Mouse (Mus musculus): Measurements from ENCODE around the gene Snx3.

Gene Snx3

DNA sequence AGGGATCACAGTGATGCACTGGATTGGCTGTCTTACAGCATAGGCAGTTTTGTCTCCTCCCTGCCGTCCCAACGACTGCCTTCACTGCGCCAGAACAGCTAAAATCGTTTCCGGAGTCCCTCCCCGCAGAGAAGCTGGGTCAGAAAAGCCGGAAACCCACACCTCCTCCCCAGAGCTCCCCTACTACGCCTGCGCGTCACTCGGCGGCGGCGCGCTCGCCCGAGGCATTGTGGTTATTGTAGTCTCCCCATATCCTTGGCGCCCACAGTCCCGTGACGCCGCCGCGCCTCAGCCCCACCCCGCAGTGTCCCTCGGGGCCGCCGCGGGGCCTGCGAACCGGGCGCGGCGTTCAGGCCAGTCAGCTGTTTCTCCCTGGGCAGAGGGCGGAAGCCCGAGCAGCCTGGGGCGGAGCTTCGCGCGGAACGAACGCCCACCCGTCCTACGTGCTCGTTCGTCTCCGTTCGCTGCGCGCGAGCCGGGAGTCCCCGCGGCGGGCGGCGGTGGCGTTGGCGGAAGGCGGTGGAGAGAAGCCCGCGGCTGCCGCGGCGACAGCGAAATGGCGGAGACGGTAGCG lies at the start of gene Snx3:
Snx3 (plus strand) TSS at position 256 of the 574 bp plus-strand sequence.
- DNase-seq (ENCODE audit: low read depth, low spot score), result peak; percentile 95

DNA sequence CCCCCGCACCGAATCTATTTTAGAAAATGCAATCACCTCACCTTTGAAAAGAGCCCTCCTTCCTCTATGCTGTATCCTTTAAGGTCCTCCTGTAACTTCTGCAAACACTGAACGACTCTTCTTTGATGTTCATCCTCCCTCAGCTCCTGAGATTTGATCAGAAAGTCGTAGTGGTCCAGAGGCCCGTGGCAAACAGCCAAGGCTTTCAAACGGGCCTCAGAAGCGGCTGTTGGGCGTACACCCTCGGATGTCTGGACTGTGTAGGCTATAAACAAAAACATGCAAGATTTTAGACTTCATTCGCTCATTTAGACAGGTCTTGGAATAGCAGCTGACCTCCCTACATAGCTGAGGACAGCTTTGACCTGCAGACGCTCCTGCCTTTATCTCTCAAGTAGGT lies 47.6 kb upstream of the Snx3 start:
- no peak for DNase-seq (ENCODE audit: low read depth, low spot score)

DNA sequence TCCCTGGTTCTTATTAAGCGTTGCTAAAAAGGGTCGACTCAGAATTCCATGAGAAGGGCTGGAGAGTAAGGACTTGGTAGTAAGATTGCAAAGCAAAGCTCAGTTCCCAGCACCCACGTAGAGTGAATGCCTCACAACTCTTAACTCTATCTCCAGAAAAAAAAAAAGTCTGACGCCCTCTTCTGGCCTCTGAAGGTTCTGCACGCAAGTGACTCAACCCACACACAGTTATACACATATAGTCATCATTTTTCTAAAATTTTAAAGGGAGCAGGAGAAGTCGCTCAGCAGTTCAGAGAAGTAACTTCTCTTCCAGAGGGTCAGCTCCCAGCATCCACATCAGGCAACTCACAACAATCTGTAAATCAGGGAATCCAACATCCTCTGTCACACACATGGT lies 47.1 kb upstream of the Snx3 start:
- DNase-seq (ENCODE audit: low read depth, low spot score), result no peak

DNA sequence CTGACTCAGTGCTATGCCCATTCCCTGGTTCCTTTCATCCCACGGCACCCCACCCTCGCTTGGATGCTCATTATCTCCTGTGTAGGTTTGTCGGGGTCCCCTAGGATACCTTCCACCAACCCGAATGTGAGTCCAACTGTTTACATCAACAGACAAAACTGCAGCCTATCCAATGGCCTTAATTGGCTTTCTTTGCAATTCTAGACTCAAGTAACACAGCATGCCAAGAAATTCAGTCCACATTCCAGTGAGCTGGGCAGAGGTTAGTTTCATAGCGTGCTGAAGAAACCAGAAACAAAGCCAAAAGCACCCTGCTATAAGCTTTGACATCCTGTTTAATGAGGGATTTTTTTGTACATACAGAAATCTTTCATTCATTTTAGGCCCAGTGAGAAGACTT lies 45.8 kb upstream of the Snx3 start:
- no peak for DNase-seq (ENCODE audit: low read depth, low spot score)

DNA sequence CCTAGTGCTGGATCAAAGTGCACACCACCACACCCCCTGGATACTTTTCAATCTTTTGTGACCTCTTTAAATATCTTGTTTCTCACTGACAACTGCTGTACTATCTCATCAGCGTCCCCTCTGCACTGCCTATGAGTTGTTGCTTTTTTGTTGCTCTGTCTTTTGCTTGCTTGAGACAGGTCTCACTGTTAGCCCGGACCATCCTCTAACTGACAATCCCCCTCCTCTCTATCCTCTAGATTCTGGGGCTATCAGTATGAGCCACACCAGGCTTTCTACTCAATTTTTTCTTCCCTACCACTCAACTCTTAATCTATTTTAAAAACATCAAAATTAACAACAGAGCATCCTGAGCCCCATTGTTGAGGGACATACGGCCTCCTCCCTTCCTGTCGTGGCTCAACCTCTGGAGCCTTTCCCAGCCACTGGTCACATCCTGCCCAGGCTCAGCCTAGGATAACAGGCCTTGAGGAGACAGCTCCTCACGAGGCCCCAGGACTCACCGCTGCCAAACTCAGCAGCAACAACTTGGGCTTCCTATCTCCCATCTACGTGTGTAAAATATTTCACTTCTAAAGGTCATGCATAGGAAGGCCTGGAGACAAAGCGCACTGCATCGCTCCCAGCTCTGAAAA lies 44.2 kb upstream of the Snx3 start:
- no peak for DNase-seq (ENCODE audit: low read depth, low spot score)

DNA sequence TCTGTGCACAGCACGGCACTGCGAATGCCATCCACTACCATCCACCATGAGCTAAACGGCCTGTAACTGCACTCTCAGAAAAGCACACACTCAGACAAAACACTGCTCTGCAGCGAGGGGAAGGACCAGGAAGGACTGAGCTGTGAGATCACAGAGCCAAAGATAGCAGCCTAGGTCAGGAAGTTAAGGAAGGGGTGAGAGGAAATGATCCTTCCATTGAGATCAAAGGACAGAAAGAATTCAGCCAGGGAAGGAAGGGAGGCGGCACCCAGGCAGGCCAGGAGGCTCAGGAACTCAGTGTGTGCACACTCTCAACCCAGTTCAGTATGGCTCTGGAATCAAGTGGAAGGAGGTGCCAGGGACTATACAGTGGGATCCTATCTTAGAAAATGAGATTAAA lies 37.6 kb upstream of the Snx3 start:
- DNase-seq (ENCODE audit: low read depth, low spot score), result no peak

DNA sequence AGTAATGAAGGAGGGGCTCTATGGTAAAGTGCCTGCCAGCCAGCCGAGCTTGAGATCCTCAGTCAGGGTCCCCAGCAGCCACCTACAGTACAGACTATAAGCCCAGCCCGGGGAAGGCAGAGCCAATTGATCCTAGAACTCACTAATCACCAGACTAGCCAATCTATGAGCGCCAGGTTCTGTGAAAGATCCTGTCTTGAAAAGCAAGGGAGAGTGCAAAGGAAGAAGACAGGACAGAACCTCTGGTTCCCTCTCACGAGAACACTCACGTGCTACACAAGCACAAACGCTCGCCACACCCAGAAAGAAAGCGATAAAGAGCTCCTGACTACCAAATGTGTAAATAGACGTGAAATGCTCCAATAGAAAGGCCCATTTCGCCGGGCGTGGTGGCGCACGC lies 37.0 kb upstream of the Snx3 start:
- DNase-seq (ENCODE audit: low read depth, low spot score), result no peak

DNA sequence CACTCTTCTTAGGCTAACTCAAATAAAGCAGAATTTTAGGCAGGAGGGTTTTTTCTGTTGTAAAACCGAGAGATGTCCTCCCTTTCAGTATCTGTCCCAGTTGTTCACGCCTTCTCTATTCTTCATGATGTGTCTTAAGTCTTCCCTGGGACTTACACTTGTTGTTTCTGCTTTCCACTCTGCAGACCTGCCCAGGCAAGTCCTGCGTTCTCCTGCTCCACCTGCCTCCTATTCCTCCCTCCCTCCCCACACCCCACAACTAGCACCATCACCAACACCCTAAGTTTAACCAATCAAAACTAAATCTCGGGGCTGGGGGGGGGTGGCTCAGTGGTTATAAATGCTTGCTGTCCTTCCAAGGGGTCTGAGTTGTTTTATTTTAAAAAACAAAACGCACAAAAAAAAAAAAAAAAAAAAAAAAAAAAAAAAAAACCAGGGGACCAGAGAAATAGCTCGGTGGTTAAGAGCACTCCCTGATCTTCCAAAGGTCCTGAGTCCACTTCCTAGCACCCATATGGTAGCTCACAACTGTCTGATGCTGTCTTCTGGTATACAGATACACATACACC lies 26.8 kb upstream of the Snx3 start:
- DNase-seq (ENCODE audit: low read depth, low spot score), result no peak

DNA sequence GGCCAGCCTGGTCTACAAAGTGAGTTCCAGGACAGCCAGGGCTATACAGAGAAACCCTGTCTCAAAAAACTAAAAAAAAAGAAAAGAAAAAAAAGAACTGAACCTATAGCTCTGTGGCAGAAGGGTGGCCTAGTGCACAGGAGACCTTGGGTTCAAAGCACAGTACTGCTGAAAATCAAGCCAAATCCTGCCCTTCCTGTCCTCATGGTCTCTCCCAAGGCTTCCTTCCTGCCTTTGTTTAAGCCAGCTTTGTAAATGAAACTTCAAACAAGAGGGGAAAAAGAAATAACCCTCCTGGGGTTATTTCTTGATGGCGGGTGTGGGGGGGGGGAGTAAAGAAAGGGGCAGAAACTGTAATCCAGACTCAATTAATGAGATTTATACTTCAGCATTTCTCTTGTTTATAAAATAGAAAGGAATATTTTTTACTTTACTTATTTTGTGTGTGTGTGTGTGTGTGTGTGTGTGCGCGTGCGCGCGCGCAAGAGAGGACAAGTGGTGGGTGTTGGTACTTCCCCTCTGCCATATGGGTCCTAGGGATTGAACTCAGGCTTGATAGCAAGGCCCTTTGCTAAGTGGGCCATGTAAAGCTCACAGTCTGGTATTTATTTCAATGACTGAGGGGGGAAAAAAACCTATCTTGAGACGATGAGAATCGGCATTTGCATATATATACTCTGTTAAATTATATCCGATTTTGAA lies 24.9 kb upstream of the Snx3 start:
- no peak for DNase-seq (ENCODE audit: low read depth, low spot score)

DNA sequence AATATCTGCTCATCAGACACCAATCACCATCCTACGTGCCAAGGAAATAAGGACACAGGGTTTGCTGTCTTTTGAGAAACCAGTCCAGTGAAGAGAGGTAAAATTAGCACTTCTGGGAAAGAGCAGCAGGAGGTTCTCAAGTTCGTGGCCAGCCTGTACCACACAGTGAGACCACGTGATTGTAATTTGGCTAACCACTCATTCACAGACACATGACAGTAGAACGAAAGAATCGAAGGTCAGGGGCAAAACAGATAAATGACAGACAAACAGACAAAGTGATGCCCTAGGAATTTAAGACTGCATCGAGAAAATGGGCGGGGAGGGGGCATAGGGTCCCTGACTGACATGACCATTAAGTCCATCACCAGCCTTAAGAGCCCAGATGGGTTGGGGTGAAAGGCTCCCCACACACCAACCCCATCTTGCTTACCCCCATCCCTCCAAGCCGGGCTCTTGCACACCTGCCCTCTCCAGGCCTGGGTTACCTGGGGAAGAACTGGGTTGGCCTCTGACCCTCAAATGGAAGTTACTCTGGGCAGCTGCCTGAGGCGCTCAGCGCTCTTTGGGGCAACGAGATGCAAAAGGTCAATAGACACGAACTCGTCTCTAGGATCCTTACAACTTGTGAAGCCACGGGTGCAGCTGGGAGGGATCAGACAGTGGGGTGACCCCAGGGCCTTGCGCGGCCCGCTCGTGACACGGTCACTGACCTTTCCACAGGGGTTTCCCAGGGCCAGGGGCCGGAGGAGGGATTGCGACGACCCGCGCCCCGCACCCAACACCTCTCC lies 24.1 kb upstream of the Snx3 start:
- no peak for DNase-seq (ENCODE audit: low read depth, low spot score)

DNA sequence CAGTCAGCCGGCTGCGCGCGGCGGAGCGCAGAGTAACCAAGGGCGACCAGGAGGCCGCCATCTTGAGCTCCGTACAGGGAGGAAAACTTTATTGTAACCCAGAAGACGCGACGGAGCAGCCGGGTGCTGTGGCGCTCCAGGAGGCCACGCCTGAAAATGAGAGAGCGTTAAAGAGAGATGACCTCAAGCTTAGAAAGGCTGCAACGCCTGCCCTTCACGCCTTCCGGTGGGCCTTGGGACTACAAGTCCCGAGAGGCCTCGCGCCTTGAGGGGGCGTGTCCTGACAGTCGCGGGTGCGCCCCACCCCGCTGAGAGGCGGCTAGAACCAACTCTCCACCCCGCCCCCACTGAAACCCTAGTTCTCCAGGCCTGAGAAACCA lies 23.5 kb upstream of the Snx3 start, which contains the start of gene Afg1l:
Afg1l (minus strand) TSS at position 225 of the 380 bp plus-strand sequence.
- peak; percentile 82 for DNase-seq (ENCODE audit: low read depth, low spot score)

DNA sequence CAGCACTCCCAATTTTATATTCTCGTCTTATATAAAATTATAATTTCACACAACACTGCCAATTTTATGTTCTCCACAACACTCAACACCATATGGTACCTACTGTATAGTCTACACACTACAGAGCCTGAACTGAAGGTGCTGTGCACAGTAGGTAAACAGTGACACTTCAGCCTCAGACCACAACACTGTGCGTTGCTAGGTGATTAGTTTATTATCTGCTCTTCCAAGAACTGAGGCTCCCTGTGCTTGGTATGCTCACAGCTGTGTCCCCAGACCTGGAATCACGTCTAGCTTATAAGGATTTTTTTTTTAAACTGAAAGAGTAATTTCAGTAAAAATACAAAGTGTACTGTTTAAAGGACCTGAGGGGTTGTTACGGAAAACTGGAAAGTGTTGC lies 21.1 kb upstream of the Snx3 start:
- no peak for DNase-seq (ENCODE audit: low read depth, low spot score)

DNA sequence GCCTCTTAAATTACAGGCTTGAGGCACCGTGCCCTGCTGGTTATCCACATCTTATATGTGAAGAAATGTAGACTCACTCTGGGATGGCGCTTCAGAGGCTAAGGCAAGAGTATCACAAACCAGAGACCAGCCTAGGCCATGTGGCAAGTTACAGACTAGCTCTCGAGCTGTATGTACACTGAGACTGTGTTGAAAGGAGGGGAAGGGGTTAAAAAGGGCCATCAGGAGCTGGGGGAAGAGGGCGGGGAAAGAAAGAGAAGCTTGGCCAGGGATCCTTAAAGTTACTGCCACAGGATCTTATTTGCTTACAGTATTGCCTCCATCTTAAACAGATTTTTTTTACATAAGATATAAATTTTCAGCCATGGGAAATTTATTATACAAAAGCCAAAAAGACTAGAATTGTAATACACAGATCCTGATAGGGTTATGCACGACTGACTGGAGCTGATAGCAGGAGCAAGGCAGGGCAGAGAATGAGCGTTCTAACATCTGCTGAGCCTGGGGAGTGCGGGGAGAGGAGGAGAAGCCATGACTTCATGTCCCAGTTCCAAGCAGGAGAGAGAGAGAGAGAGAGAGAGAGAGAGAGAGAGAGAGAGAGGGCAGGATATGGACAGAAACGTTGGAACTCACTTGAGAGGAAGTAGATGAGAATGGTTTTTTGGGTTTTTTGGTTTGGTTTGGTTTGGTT lies 13.1 kb upstream of the Snx3 start:
- no peak for DNase-seq (ENCODE audit: low read depth, low spot score)

DNA sequence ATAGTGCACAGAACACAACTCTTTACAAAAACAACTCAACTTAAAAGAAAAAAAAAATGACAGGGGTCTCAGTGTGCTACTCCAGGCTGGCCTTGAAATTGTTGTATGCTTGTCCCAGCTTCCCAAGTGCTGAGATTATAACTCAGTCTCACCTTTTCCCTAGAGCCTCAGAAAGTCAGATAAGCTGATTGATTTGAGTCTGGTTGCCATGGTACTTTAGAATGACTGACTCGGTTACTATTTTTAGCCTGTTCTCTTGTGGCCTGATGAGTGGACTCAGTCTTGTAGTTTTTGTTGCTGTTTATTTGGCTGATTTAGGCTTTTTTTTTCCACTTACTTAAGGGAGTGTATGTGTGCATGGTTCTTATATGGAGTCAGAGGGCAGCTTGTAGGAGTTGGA lies 10.7 kb upstream of the Snx3 start:
- DNase-seq (ENCODE audit: low read depth, low spot score), result no peak

DNA sequence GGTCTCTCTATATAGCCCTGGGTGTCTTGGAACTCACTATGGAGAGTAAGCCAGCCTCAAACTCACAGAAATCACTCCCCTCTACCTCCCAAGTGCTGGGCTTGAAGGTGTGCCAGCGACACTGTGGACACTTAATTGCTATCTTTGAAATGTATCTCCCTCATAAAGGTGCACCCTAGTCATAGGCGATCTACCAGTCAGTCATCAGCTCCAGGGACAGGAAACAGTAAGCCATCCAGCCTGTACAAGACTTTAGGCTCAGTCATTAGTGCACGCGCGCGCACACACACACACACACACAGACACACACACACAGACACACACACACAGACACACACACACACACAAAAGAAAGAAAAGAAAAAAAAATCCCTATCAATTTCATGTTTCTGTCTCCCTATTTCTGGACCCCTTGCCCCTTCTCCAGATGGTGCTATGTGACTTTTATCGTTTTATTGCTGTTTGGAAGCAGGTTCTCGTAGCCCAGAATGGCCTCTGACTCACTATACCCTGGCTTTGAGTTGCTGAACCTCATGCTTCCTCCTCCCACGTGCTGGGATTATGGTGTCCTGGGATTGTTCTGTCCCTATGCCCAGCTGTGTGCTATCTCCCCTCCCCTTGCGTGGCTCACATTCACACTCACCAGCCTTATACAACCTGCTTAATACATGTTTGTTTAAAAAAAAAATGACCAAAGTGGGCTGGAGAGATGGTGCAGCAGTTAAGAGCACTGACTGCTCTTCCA lies 9.6 kb upstream of the Snx3 start:
- DNase-seq (ENCODE audit: low read depth, low spot score), result no peak

DNA sequence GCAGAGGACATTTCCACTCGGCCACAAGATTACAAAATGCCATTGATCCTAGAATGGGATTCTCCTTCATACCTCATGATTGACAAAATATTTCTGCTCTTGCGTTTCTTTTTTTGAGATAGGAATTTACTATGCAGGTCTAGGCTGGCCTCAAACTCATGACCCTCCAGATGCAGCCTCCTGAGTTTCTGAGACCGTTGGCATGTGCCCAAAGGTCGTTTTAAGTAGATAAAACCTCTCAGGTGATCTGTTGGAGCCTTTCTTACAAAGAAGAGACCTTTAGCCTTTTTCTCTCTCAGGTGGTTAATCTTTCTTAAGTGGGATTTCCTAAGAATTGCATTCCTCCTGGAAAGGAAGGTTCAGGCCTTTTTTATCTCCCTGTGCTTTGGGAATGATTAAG lies 8.8 kb upstream of the Snx3 start:
- no peak for DNase-seq (ENCODE audit: low read depth, low spot score)

DNA sequence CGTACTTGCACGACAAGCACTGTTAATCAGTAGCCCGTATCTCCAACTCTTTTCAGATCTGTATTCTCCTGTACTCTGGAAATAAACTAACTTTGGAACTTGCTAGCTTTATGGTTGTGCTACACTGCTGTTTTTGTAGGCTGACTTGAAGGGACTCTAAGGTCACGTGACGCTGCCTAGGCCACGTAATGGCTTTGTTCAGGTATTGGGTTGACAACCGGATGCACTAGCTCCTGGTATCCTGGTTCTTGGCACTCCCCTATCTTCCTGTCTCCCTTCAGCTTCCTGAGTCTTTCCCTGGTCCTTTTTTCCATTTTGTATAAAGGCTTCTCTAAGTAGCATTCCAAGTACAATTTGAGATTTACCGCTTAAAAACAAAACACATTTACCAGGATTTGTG lies 1.2 kb upstream of the Snx3 start:
- no peak for DNase-seq (ENCODE audit: low read depth, low spot score)

DNA sequence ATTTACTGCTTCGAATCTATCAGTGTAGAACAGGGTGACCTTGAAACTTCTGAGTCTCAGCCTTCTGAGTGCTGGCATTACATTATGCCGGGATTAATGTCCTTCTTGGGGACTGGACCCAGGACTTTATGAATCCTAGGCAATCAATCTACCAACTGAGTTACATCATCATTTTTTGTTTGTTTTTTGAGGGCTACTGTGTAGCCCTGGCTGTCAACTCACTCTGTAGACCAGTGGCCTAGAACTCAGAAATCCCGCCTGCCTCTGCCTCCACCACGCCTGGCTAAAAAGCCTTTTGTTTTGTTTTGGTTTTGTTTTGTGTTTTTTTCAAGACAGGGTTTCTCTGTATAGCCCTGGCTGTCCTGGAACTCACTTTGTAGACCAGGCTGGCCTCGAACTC lies 669 bp upstream of the Snx3 start:
- no peak for DNase-seq (ENCODE audit: low read depth, low spot score)

DNA sequence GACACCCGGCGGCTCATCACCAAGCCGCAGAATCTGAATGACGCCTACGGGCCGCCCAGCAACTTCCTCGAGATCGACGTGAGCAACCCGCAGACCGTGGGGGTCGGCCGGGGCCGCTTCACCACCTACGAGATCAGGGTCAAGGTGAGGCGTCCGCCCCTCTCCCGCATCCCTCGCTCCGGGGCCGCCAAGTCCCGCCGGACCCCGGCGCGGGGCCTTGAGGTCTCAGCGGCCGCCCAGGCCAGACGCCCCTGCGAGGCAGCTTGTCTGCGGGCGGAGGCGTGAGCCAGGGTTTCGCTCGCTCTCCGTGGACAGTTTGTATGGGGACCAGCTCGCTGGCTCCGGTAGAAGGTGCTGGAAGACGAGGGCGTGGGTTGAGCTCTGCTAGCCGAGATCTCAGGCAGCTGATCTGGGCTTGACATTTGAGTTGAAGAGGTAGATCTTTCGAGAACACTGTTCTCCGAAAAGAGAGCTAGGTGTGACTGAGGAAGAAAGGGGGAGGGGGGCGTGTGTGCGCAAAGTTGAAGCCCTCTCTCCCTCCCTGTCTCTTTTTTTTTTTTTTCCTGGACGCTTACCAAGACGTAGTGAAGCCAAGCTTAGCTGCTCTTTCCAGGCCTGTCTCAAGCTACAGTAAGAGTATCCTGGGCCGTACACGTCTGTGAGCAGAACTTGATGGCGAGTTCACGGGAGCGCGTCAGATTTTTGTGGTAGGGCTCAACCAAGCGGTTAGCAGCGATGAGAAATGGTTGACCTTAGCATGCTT lies 700 bp downstream of the Snx3 start:
- DNase-seq (ENCODE audit: low read depth, low spot score), result peak; percentile 31

DNA sequence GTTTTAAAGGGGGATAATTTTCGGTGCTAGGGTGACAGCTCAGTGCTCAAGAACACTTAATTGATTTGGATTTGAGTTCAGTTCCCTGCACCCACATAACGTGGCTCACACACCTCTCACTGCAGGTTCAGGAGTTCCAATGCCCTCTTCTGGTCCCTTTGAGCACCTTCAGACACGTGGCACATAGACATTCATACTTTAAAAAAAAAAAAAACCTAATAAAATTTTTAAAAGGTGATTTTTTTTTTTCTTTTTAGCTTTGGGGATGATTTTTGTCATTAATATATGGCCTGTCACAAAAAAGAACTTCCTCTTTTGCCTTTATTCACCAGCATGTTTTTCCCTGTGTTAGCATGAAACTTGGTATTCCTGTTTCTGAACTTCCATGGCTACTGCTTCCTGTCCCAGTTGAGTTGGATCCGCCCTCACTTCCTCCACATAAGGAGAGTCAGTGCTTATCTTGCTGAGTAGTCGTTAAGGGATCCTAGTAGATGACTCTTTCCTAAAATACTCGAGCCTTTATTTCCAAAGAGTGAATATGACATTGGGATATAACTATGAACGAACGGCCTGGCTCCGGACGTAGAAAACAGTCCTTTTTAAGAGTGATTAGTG lies 2.4 kb downstream of the Snx3 start:
- no peak for DNase-seq (ENCODE audit: low read depth, low spot score)
